Mouse (Mus musculus) heart, postnatal 0 days (tissue): ENCODE results near the gene Etfbkmt.

Source experiments
- CTCF ChIP-seq: IDR thresholded peaks from 2 replicates; pipeline ENCODE4 v1.5.1; 2016; ENCODE audit warnings: antibody characterized with exemption, control low read depth, low read depth
- EP300 ChIP-seq: IDR thresholded peaks from 2 replicates; pipeline ENCODE4 v1.6.1; 2016; ENCODE audit warnings: antibody characterized with exemption, low read depth

DNA sequence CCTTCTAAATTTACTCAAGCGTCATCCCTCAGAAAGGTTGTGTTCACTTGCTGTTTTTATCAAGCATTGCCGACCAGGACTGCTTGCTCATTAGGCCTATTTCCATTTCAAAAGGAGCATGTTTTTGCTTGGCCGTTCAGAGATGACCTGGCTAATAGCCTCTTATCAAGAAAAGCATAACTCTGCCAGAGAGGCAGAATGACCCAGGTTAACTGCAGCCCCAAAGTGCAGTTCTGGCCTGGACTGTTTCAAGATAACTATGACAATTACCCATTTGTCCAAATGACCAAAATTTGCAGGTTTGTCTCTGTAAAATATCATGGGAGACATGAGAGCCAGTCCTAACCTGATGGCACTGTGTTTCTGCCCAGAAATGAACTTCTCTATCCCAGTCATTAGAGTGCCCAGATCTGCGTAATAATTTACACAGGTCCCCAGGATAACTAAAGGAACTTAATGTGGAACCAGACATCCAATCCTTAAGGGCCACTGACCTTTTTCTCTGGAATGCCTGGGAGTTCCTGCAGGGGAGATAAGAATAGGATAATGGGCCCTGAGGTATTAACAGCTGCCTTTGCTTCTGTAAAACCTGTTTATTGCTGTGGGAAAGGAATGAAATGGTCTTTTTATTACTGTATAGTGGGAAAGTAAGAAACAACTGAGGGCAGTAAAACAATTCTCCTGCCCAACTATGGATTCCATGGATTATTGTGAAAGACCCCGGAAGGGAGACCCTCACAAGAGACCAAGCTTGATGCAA is 5.1 kb upstream of the Etfbkmt start:
- TF ChIP-seq CTCF (no peak), EP300 (no peak)
